Mouse (Mus musculus) heart, embryonic 16.5 days (tissue): ENCODE measurements at regions not wholly inside any gene's neighbourhood (a gene's known extent, or its start where the extent isn't known, plus 50 kb on each side); places are given as distances from the start of the nearest gene placed in this dataset.

Source experiments
- ATAC-seq: fragments of 200-750 bp; cut with Nextera tagmentation; replicated peaks from 2 replicates; pipeline ENCODE4 v1.8.0; 2017; ENCODE audit warnings: moderate number of reproducible peaks; ENCODE audit not compliant: insufficient read depth, low FRiP score; ENCODE audit errors: extremely low read depth
- H3K27ac ChIP-seq: fragments of 300-500 bp; sonication (generic); 2 replicates; pipeline ENCODE4 v1.5.1; 2014; ENCODE audit warnings: mild to moderate bottlenecking, low read length, control low read depth, moderate library complexity
- H3K27me3 ChIP-seq: fragments of 300-500 bp; sonication (generic); 2 replicates; pipeline ENCODE4 v1.6.1; 2014; ENCODE audit warnings: low read length, mixed read lengths; ENCODE audit not compliant: control insufficient read depth, insufficient read depth
- H3K36me3 ChIP-seq: fragments of 300-500 bp; sonication (generic); 2 replicates; pipeline ENCODE4 v1.6.1; 2014; ENCODE audit not compliant: control insufficient read depth, insufficient read depth
- H3K4me1 ChIP-seq: fragments of 300-500 bp; sonication (generic); 2 replicates; pipeline ENCODE4 v1.6.1; 2014; ENCODE audit warnings: low read length, mixed read lengths; ENCODE audit not compliant: control insufficient read depth, insufficient read depth
- H3K4me2 ChIP-seq: fragments of 300-500 bp; sonication (generic); 2 replicates; pipeline ENCODE4 v1.6.1; 2014; ENCODE audit warnings: low read depth, mild to moderate bottlenecking, control low read depth, low read length
- H3K4me3 ChIP-seq: fragments of 300-500 bp; sonication (generic); 2 replicates; pipeline ENCODE4 v1.5.1; 2014; ENCODE audit warnings: mild to moderate bottlenecking, control low read depth, low read length
- H3K9ac ChIP-seq: fragments of 300-500 bp; sonication (generic); 2 replicates; pipeline ENCODE4 v1.6.1; 2014; ENCODE audit warnings: low read length, control low read depth
- H3K9me3 ChIP-seq: fragments of 300-500 bp; sonication (generic); replicated peaks from 2 replicates; pipeline ENCODE4 v1.6.1; 2016; ENCODE audit warnings: low read length; ENCODE audit not compliant: control insufficient read depth
- WGBS: fragments of 180-500 bp; shearing (Covaris S2); extraction: QIAGEN DNeasy Blood & Tissue Kit; methylation state at CpG from one replicate; pipeline ENCODE4 v1.1.7; 2014; 5-methylcytosine and 5-hydroxymethylcytosine counted together

DNA sequence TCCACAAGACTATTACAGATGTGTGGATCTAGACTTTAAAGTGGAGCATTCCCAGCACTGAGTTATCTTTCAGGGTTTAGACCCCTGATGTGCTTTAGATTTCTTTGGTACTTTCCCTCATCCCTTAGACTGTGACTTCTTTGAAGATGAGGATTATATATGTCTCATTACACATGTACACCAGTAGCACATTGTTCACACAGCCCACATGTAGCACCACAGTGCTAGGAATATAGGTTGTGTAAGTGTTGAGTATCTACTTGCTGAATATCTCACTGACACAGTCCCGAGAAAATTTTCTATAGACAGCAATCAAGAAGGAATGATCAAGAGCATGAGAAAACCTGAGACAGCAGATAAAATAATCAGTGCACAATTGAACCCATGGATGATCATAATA lies 243.4 kb upstream of the Brinp1 start:
- Histone ChIP-seq H3K9me3 (no peaks in the 10 kb centered on the region), H3K4me3 (no peak overlapping the region), H3K27me3 (no peaks in the 10 kb centered on the region), H3K4me2 (no peak overlapping the region), H3K9ac (no peak overlapping the region), H3K36me3 (no peaks in the 10 kb centered on the region), H3K4me1 (no peaks in the 10 kb centered on the region), H3K27ac (no peak overlapping the region)
- WGBS: 71% methylated on average over 1 of the region's 1 CpGs
- ATAC-seq: no peak

DNA sequence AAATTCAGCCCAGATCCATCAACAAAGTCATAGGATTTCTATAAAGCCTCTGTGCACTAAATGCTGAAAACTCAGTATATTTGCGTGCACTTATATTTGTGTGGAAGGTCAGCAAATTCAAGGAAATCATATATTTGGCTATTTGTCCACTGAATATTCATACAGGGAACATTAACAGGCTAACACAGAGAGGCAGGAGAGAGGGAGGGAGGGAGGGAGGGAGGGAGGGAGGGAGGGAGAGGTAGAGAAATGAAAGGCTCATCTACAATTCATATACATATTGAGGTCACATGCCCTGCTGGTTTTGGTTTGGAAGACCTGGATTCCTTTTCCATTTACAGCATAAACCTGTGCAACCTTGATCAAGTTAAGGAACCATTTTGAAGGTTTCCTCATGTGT lies 241.9 kb upstream of the Brinp1 start:
- Histone ChIP-seq H3K4me2 (peak overlapping the region; percentile 58), H3K9ac (no peak overlapping the region), H3K9me3 (no peaks in the 10 kb centered on the region), H3K27ac (no peak overlapping the region), H3K4me1 (no peaks in the 10 kb centered on the region), H3K27me3 (no peaks in the 10 kb centered on the region), H3K36me3 (no peaks in the 10 kb centered on the region), H3K4me3 (peak overlapping the region; percentile 35; the same call in 1 of the 2 replicates)
- 64% methylated on average over 1 of the region's 1 CpGs for WGBS
- ATAC-seq: no peak

DNA sequence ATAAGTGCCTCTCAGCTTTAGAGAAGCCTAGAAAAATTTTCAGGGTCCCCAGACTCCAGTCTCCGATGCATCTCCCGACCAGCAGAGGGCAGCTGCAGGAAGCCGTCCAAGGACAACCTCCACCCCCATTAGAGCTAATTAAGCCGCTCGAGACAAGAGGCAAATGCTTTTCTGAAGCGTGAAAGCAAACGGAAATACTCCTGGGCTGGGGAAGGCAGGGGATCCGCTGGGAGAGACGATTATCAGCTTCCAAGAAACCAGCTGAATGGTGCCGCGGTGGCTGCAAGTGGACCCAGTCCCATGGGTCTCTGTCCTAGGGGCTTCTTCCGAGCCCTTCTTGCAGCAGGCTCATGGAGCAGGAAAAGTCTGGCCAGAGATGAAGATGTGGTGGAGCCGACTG lies 241.4 kb upstream of the Brinp1 start:
- H3K4me3 ChIP-seq: peak overlapping the region; percentile 35
- under 1% methylated on average over 13 of the region's 13 CpGs for WGBS
- H3K36me3 ChIP-seq: no peaks in the 10 kb centered on the region
- ATAC-seq: peak; percentile 58; the same call in 1 of the 2 replicates
- no peak overlapping the region for H3K27ac ChIP-seq
- no peaks in the 10 kb centered on the region for H3K4me1 ChIP-seq
- no peaks in the 10 kb centered on the region for H3K27me3 ChIP-seq
- no peaks in the 10 kb centered on the region for H3K9me3 ChIP-seq
- peak overlapping the region; percentile 10; the same call in 1 of the 2 replicates for H3K9ac ChIP-seq
- H3K4me2 ChIP-seq: peak overlapping the region; percentile 58
